Mouse (Mus musculus): ENCODE results near the gene Nufip1. TPM values are rescaled to one million over a fixed set of nuclear protein-coding genes. Genes with fewer than 3 reads are reported as not detected.
"Not testable (repeated sequence)": the region's sequence is repeated elsewhere in the genome, so short reads cannot be mapped to it uniquely, and the experiment has no call there.

The Nufip1 gene
- total RNA-seq, 2 experiments from 2014 or later: 6.6 to 7.6 TPM

- no peak for DNase-seq (ENCODE audit: low spot score in 2 of 2)
Measured at GRCm38 (mm10) chr14:76134975-76135374, 24.3 kb downstream of the Nufip1 start.

GRCm38 (mm10) chr14:76145248-76145647 lies 34.6 kb downstream of the Nufip1 start:
- DNase-seq (ENCODE audit: low spot score in 2 of 2): no peak

DNA sequence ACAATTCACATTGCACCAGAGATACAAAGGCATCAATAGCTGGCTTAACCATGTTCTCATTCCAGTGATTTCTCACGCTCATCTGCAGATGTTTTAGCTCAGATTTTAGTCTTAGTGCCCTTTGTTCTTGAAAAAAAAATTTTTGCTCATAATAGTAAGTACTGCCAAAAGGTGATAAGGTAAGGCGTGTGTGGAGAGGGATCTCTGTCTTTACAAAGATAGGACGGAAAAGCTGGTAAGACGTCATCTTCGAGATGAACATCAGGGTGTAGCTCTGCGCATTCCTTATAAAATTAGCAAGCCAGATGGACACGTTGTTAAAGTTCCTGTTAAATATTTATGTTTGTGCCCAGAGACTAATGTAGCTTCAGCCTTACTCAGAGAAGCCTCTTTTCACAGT lies 35.2 kb downstream of the Nufip1 start:
- DNase-seq (ENCODE audit: low spot score in 2 of 2): no peak

- DNase-seq (ENCODE audit: low spot score in 2 of 2): no peak
Measured at GRCm38 (mm10) chr14:76147061-76147460, 36.4 kb downstream of the Nufip1 start.

DNA sequence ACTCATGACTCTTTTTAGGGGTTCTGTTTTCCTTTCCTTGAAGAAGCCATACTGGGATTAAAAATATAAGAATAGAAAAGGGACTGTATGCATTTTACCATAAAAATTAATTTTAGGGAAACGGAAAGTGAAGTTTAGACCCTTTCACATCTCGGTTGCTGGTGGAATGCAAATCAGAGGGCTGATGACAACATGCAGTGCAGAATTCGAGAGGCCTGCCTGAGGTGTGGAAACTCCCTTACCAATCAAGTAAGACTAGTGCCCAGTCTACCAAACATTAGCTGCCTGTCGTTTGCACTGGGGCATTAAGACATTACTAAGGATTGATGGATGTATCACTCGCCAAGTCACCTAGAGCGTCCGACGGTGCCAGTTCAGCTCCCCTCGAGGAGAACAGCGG lies 37.6 kb downstream of the Nufip1 start:
- no peak for DNase-seq (ENCODE audit: low spot score in 2 of 2)

DNA sequence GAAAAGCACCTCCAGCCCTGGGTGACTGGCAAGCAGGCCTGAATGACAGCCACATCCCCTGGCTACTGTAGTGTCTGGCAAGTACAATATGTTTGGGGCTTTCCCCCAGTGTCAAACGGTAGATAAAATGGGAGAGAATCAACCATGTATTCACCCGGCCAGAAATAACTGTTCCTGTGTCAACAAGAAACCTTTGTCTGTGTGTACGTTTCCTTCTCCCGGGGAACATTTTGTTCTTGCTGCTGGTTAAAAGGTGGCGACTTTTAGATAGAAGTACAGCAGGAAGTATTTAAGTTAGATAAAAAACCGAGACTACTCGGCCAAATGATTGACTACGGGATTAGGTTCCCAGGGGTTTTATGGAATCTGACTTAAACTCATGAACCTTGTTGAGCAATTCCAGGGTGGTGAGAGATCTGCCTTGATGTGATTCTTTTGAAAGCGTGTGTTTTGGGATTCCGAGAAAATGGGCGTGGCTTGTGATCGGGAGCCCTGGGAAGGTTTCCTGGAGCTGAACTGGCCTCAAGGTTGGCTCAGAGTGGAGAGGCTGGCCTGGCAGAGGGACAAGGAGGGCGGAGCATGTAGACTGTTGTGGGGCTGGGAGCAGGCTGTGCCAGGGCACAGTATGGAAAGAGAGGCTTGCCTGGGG lies 39.0 kb downstream of the Nufip1 start:
- peak; percentile 77 to 82 for DNase-seq (ENCODE audit: low spot score in 2 of 2)

DNA sequence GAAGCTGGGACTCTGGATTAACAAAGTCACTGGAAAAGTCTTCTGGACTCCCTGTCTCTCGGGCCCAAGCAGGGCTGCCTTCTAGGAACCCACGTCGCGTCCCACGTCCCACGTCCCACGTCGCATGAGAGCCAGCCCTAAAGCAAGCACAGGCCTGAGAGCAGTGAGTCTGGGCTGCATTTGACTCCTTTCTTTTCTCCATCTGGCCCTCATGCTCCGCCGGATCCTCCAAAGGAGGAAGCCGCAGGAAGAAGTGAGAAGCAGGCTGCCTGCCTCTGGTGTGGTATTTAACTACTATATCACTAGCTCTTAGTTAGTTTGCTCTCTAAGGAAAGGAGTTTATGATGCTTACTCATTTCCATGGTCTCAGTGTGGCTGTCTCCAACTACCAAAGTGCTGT lies 39.8 kb downstream of the Nufip1 start:
- DNase-seq (ENCODE audit: low spot score in 2 of 2): no peak

- DNase-seq (ENCODE audit: low spot score in 2 of 2): no peak
Measured at GRCm38 (mm10) chr14:76151011-76151410, 40.3 kb downstream of the Nufip1 start.

- DNase-seq (ENCODE audit: low spot score in 2 of 2): no peak
Measured at GRCm38 (mm10) chr14:76151820-76152161, 41.1 kb downstream of the Nufip1 start.

- peak; percentile 97 to 99 for DNase-seq (ENCODE audit: low spot score in 2 of 2)
Measured at GRCm38 (mm10) chr14:76152162-76153002, 41.7 kb downstream of the Nufip1 start.

- peak in 1 of 2 experiments; percentile 22 for DNase-seq (ENCODE audit: low spot score in 2 of 2)
Measured at GRCm38 (mm10) chr14:76153003-76153675, 42.4 kb downstream of the Nufip1 start.

DNA sequence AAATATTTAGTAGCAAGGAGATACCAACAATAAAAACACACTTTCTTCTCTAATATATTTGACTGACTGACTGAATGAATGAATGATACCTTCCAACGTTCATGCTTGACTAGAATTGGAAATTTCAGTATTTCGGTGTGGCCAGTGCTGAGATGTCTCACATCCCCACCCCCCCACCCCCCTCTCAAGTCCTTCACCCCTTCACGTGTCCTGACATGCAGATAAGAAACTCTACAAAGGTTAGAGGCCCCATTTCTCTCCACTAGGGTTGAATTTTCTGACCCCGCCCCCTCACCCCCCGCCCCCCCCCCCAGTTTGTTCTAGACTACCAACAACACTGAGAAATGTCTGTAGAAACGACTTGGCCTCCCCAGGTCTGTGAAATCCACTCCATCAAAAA lies 43.1 kb downstream of the Nufip1 start:
- DNase-seq (ENCODE audit: low spot score in 2 of 2): no peak

GRCm38 (mm10) chr14:76158192-76158785 lies 47.6 kb downstream of the Nufip1 start:
- no peak for DNase-seq (ENCODE audit: low spot score in 2 of 2)

DNA sequence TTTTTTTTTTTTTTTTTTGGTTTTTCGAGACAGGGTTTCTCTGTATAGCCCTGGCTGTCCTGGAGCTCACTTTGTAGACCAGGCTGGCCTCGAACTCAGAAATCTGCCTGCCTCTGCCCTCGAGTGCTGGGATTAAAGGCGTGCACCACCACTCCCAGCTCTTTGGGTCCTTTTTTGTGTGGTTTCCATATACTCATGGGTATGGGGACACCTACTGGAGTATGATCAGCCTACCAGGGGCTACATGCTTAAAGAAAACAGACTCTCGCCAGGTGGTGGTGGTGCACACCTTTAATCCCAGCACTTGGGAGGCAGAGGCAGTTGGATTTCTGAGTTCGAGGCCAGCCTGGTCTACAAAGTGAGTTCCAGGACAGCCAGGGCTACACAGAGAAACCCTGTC lies 49.9 kb downstream of the Nufip1 start:
- not testable (repeated sequence) for DNase-seq (ENCODE audit: low spot score in 2 of 2)

DNA sequence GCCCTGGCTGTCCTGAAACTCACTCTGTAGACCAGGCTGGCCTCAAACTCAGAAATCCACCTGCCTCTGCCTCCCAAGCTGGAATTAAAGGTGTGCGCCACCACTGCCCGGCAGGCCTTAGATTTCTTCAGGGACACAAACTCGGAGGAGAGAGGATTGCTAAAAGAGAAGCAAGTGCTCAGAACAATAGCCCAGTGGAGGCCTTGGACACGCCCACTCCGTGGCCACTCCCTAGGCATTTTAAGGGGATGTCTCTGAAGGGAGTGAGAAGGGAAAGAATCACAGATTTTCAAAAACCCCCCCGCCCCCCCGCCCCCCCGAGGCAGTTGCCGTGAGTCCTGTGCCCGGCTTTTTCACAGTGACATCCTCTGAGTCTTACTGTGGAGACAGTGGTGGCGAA lies 53.5 kb downstream of the Nufip1 start:
- no peak for DNase-seq (ENCODE audit: low spot score in 2 of 2)

DNA sequence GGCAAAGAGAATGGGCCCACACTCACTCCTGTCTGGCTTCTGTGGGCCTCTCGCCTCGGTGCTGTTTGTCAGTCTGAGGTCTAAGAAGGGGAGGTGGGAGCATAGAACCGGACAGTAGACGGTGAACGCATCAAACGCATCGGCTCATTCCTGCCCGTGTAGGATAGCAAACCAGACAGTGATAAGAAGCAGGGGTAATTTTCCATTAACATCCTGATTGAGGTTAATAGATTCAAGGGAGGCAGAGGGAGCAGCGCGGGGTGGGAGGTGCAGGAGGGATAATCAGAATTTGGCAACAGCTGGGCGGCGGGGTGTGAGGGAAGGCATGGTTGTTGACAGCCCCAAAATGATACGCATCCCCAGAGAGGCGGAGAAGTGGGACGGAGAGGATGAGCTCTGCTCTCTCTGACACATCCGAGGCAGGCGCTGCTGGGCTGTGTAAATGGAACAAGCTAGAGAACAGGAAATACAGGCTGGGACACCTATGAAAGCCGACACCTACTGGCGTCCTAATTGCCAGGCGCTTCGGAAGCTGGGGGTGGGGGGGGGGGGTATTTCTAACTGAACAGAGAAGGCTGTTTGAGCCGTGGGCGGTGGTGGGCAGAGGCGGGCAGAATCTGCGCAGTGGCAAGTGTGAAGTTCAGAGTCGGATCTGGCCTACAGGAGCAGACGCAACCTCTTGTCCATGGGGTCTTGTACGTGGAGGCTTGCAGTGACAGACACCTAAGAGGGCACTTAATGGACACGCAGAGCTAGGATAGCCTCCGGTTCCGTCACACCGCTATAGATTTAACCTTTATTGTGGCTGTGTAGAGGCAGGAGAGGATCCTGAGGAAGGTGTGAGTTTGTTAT lies 54.4 kb downstream of the Nufip1 start:
- no peak for DNase-seq (ENCODE audit: low spot score in 2 of 2)

GRCm38 (mm10) chr14:76169876-76170466 lies 59.3 kb downstream of the Nufip1 start:
- DNase-seq (ENCODE audit: low spot score in 2 of 2): no peak

GRCm38 (mm10) chr14:76171285-76171684 lies 60.6 kb downstream of the Nufip1 start:
- no peak for DNase-seq (ENCODE audit: low spot score in 2 of 2)

DNA sequence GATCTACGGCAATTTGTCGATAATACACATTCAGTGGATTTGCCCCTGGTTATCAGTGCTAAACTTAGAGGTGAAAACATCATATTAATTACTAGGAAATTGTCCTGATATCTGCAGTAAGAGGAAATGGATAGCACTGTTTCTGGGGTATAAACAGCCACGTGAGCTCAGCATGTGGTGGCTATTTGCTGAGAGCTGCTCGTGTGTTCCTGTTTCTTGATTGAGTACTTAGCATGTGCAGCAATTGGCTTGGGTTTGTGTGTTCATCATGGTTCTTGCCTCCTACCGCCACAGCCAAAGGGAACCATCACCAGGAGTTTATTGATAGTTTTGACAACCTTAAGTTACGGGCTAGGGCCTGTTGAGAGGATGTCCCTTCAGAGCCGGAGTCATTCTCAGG lies 63.6 kb downstream of the Nufip1 start:
- DNase-seq (ENCODE audit: low spot score in 2 of 2): no peak

- no peak for DNase-seq (ENCODE audit: low spot score in 2 of 2)
Measured at GRCm38 (mm10) chr14:76175808-76176207, 65.1 kb downstream of the Nufip1 start.
